ENCODE assay signal across 17 mouse cellular contexts in the genomic region with DNA sequence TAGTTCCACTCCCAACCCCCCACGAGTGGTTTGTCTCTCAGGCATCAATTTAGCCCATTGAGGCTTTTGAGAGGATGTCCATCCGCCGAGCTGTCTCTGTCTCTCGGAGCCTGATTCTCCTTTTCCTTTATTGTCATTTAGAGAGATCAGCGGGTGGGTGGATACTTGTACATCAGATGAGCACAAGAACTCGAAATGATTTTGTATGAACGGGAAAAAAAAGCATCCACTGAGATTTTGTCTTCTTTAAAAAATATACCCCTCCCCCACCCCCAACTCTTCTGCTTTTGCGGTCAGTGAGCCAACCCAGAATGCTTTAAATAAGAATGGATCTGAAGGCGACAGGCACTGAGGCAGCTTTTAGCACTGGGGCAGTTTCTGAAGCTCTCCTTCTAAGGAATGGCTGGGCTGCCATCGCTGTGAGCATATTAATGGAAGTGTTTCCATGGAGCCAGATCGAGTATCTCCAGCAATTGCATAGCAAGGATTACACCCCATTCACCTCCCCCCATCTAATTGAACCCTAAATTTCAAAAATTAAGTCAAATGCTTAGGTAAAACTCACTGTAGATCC.
DNase-seq lines count a peak whose midpoint lies in the region; ATAC-seq lines count a peak whose summit lies in the region.
"Had no signal": no experiment of that assay in that cellular context is flagged by ENCODE, and none has a peak within 500 bp of the region (broad histone marks: within the 10 kb centered on the region; RNA-seq: fewer than 3 reads in every experiment).

No protein-coding gene starts in this region.

- H3K4me1 ChIP-seq in neural tube, embryonic 13.5 days (replicated peaks): 0 out of 2 replicates have a peak, but pooled peaks cover 5% of the 10 kb centered on the region
- peaks cover 5% of the 10 kb centered on the region; the same call in 1 of the 2 replicates for H3K4me1 ChIP-seq in neural tube, embryonic 15.5 days
- peaks cover 33% of the 10 kb centered on the region for H3K4me1 ChIP-seq in midbrain, embryonic 10.5 days
- H3K4me1 ChIP-seq: kidney, embryonic 15.5 days; limb, embryonic 15.5 days had no signal

- no peak for ATAC-seq in neural tube, embryonic 13.5 days (ENCODE audit: low read depth)
- ATAC-seq in neural tube, embryonic 15.5 days (ENCODE audit: low FRiP score): no peak
- ATAC-seq: activated CD4-positive, CD25-positive, alpha-beta regulatory T cell, adult 4 months; inflammation-experienced regulatory T-cells, adult 6 months had no signal

- H3K27ac ChIP-seq in neural tube, embryonic 13.5 days (replicated peaks): 0 out of 2 replicates have a peak overlapping the region, but pooled peaks have one; percentile 33
- H3K27ac ChIP-seq in neural tube, embryonic 15.5 days (replicated peaks): no peak overlapping the region
- H3K27ac ChIP-seq in midbrain, embryonic 10.5 days (replicated peaks): peak overlapping the region; percentile 86
- H3K27ac ChIP-seq: forebrain, embryonic 10.5 days; kidney, embryonic 15.5 days; limb, embryonic 15.5 days had no signal

- no peak overlapping the region for H3K9ac ChIP-seq in neural tube, embryonic 13.5 days
- no peak overlapping the region for H3K9ac ChIP-seq in neural tube, embryonic 15.5 days (replicated peaks)
- H3K9ac ChIP-seq: kidney, embryonic 15.5 days; limb, embryonic 15.5 days had no signal

- DNase-seq in embryo, embryonic 11 days: peak; percentile 42
- DNase-seq in midbrain, embryonic 10.5 days (ENCODE audit: low spot score): peak; percentile 40
- DNase-seq in liver: no peak
- DNase-seq in gastrocnemius, postnatal 10 days: no peak
- DNase-seq in urinary bladder, postnatal 14 days (ENCODE audit: low spot score): no peak
- DNase-seq: cerebellum, postnatal 25 days; lung, adult 2 months; right cerebral cortex, postnatal 14 days; thymus, adult 18-20 months had no signal

- peak overlapping the region; percentile 18; the same call in 1 of the 2 replicates for H3K4me2 ChIP-seq in neural tube, embryonic 13.5 days
- no peak overlapping the region for H3K4me2 ChIP-seq in neural tube, embryonic 15.5 days
- H3K4me2 ChIP-seq: kidney, embryonic 15.5 days; limb, embryonic 15.5 days had no signal

- H3K36me3 ChIP-seq in neural tube, embryonic 13.5 days: no peaks in the 10 kb centered on the region
- no peaks in the 10 kb centered on the region for H3K36me3 ChIP-seq in neural tube, embryonic 15.5 days
- H3K36me3 ChIP-seq in midbrain, embryonic 10.5 days: no peaks in the 10 kb centered on the region
- H3K36me3 ChIP-seq: forebrain, embryonic 10.5 days; kidney, embryonic 15.5 days; limb, embryonic 15.5 days had no signal

- H3K27me3 ChIP-seq in neural tube, embryonic 13.5 days: no peaks in the 10 kb centered on the region
- no peaks in the 10 kb centered on the region for H3K27me3 ChIP-seq in neural tube, embryonic 15.5 days (replicated peaks)
- no peaks in the 10 kb centered on the region for H3K27me3 ChIP-seq in midbrain, embryonic 10.5 days (ENCODE audit: low read depth, poor library complexity, severe bottlenecking)
- H3K27me3 ChIP-seq: kidney, embryonic 15.5 days; limb, embryonic 15.5 days had no signal

- H3K4me3 ChIP-seq in neural tube, embryonic 13.5 days: no peak overlapping the region
- no peak overlapping the region for H3K4me3 ChIP-seq in neural tube, embryonic 15.5 days (replicated peaks)
- peak overlapping the region; percentile 22; the same call in 1 of the 2 replicates for H3K4me3 ChIP-seq in midbrain, embryonic 10.5 days
- H3K4me3 ChIP-seq: forebrain, embryonic 10.5 days; kidney, embryonic 15.5 days; limb, embryonic 15.5 days; myocyte had no signal

- no peaks in the 10 kb centered on the region for H3K9me3 ChIP-seq in neural tube, embryonic 13.5 days
- no peaks in the 10 kb centered on the region for H3K9me3 ChIP-seq in neural tube, embryonic 15.5 days (replicated peaks)
- peaks cover under 1% of the 10 kb centered on the region; the same call in 1 of the 2 replicates for H3K9me3 ChIP-seq in midbrain, embryonic 10.5 days (replicated peaks)
- H3K9me3 ChIP-seq: forebrain, embryonic 10.5 days; kidney, embryonic 15.5 days; limb, embryonic 15.5 days had no signal

- WGBS in neural tube, embryonic 13.5 days: 24% methylated on average over 11 of the region's 11 CpGs
- 15% methylated on average over 11 of the region's 11 CpGs for WGBS in neural tube, embryonic 15.5 days
- 23% methylated on average over 11 of the region's 11 CpGs for WGBS in midbrain, embryonic 10.5 days

Comparison
In these comparisons a context has a peak if more than half of its experiments do, and no peak if none do; other contexts are left out.
1. DNase-seq: peak in embryo, embryonic 11 days (single experiment) and midbrain, embryonic 10.5 days (single experiment); none in liver (single experiment), gastrocnemius, postnatal 10 days (single experiment) and urinary bladder, postnatal 14 days (single experiment).